Mouse (Mus musculus): ENCODE measurements at regions not wholly inside any gene's neighbourhood (a gene's known extent, or its start where the extent isn't known, plus 50 kb on each side); places are given as distances from the start of the nearest gene placed in this dataset.

DNA sequence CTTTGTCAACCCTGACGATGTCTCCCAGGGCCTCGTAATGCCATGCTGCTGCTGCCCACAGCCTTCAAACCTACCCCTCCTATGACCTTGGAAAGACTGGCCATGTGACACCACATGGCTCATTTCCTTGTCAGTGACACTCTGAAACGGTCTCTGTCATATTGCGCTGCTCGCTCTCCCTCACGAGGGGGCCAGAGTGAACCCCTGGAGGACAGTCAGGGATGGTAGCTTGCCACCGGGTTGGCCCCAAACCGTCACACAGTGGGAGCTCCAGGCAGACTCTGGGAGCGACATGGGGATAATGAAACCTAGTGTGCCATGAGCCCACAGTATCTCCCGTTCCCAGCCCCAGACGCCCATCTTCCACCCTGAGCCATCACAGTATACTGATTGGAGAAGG is 188.8 kb downstream of the Bmp7 start:
- no peak for ATAC-seq (replicated peaks)
- Histone ChIP-seq H3K4me2 (replicated peaks) (no peak overlapping the region), H3K4me3 (no peak overlapping the region), H3K27me3 (no peaks in the 10 kb centered on the region), H3K4me1 (peaks cover 21% of the 10 kb centered on the region), H3K36me3 (no peaks in the 10 kb centered on the region), H3K9me3 (no peaks in the 10 kb centered on the region), H3K27ac (replicated peaks) (no peak overlapping the region), H3K9ac (replicated peaks) (no peak overlapping the region)
- WGBS: 88% methylated on average over 11 of the region's 11 CpGs

DNA sequence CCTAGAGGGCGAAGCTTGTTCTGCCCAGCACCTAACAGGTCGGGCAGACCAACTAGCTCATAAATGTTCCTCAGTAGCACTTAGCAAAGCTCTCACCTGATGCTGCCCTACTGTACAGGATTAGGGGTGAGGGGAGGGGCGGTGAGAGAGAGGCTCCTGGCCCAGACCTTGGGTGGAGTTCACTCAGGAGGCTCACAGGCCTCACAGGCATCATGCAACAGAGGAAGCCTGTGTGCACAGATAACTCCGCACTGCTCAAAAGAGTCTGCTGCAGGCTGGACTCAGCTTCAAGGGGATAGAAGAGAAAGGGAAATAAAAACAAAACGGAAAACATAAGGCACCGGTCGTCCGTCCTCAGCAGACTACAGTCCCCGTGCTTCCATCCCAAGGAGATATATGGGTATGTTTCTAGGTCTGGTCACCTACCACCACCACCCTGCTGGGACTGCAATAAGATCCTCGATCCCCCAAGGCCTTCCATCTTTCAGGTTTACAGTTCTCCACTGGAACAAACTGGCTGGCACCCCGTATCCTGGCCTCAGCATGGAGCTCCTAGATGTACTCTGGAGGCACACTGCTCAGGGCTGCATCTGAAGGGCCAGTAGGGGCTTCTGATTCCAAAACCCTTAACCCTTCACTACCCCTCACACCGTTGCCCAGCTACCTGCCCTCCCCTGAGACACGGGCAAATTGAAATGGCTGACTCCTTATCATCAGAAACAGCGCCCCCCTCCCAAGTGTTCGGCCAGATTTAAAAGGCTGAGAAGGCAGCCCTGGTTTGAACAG is 184.2 kb downstream of the Bmp7 start:
- WGBS: 41% methylated on average over 15 of the region's 15 CpGs
- peak overlapping the region; percentile 77 for H3K27ac ChIP-seq (replicated peaks)
- no peak overlapping the region for H3K9ac ChIP-seq (replicated peaks)

GRCm38 (mm10) chr2:172756472-172756860 is 183.7 kb downstream of the Bmp7 start:
- peak; percentile 85 for ATAC-seq (replicated peaks)
- no peak overlapping the region for H3K9ac ChIP-seq (replicated peaks)
- 4% methylated on average over 8 of the region's 8 CpGs for WGBS

More for the DNA sequence above, 184.2 kb downstream of the Bmp7 start:
- Histone ChIP-seq H3K4me2 (replicated peaks) (peak overlapping the region; percentile 19), H3K4me3 (no peak overlapping the region), H3K27me3 (no peaks in the 10 kb centered on the region; the same call in 1 of the 2 replicates), H3K4me1 (peaks cover 36% of the 10 kb centered on the region), H3K9me3 (no peaks in the 10 kb centered on the region), H3K36me3 (no peaks in the 10 kb centered on the region)
- peak; percentile 53 for ATAC-seq (replicated peaks)

GRCm38 (mm10) chr2:172758497-172758896 is 181.6 kb downstream of the Bmp7 start:
- WGBS: 9% methylated on average over 9 of the region's 9 CpGs
- Histone ChIP-seq H3K36me3 (no peaks in the 10 kb centered on the region), H3K9me3 (no peaks in the 10 kb centered on the region), H3K4me1 (peaks cover 25% of the 10 kb centered on the region), H3K9ac (replicated peaks) (no peak overlapping the region), H3K27me3 (no peaks in the 10 kb centered on the region; the same call in 1 of the 2 replicates), H3K4me3 (no peak overlapping the region), H3K27ac (replicated peaks) (no peak overlapping the region), H3K4me2 (replicated peaks) (no peak overlapping the region)
- peak; percentile 72 for ATAC-seq (replicated peaks)

More at GRCm38 (mm10) chr2:172756472-172756860, 183.7 kb downstream of the Bmp7 start:
- H3K9me3 ChIP-seq: no peaks in the 10 kb centered on the region
- no peak overlapping the region for H3K4me3 ChIP-seq
- H3K4me1 ChIP-seq: peaks cover 36% of the 10 kb centered on the region
- H3K36me3 ChIP-seq: no peaks in the 10 kb centered on the region
- H3K27ac ChIP-seq (replicated peaks): peak overlapping the region; percentile 77
- peak overlapping the region; percentile 19 for H3K4me2 ChIP-seq (replicated peaks)
- no peaks in the 10 kb centered on the region; the same call in 1 of the 2 replicates for H3K27me3 ChIP-seq

DNA sequence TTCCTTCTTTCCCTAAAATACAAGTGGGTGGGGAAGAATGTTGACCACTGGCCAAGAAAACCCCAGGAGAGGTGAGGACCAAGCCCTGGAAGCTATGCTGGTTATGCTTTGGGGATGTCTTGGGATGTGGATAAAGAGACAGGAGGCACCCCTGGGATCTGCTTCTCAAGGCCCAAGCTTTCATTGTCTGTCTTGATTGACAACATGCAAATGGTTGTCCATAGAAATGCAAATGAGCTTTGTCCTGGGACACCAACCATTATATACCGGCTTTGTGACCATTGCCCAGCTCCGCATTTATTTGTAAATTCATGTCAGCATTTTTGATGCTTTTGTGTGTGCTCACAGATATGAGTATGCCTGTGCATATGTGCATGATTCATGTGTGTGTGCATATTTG is 174.9 kb downstream of the Bmp7 start:
- 9% methylated on average over 2 of the region's 2 CpGs for WGBS
- H3K27ac ChIP-seq (replicated peaks): peak overlapping the region; percentile 46; the same call in 1 of the 2 replicates
- no peak overlapping the region for H3K9ac ChIP-seq (replicated peaks)
- no peaks in the 10 kb centered on the region for H3K36me3 ChIP-seq
- H3K4me3 ChIP-seq: no peak overlapping the region
- peaks cover 22% of the 10 kb centered on the region for H3K4me1 ChIP-seq
- no peak overlapping the region for H3K4me2 ChIP-seq (replicated peaks)
- ATAC-seq (replicated peaks): no peak
- no peaks in the 10 kb centered on the region for H3K27me3 ChIP-seq
- no peaks in the 10 kb centered on the region for H3K9me3 ChIP-seq

GRCm38 (mm10) chr2:172766403-172766802 is 173.7 kb downstream of the Bmp7 start:
- ATAC-seq (replicated peaks): peak; percentile 65
- peak overlapping the region; percentile 61 for H3K27ac ChIP-seq (replicated peaks)
- H3K9me3 ChIP-seq: no peaks in the 10 kb centered on the region
- H3K27me3 ChIP-seq: no peaks in the 10 kb centered on the region
- H3K4me2 ChIP-seq (replicated peaks): no peak overlapping the region
- no peak overlapping the region for H3K4me3 ChIP-seq
- peaks cover 22% of the 10 kb centered on the region for H3K4me1 ChIP-seq
- no peak overlapping the region for H3K9ac ChIP-seq (replicated peaks)
- WGBS: 20% methylated on average over 7 of the region's 7 CpGs
- no peaks in the 10 kb centered on the region for H3K36me3 ChIP-seq

- Histone ChIP-seq H3K27me3 (no peaks in the 10 kb centered on the region), H3K27ac (replicated peaks) (no peak overlapping the region), H3K4me3 (no peak overlapping the region), H3K36me3 (no peaks in the 10 kb centered on the region), H3K9me3 (no peaks in the 10 kb centered on the region), H3K9ac (replicated peaks) (no peak overlapping the region), H3K4me2 (replicated peaks) (no peak overlapping the region), H3K4me1 (peaks cover 22% of the 10 kb centered on the region)
- 93% methylated on average over 8 of the region's 8 CpGs for WGBS
- no peak for ATAC-seq (replicated peaks)
Measured at GRCm38 (mm10) chr2:172768756-172769155, 171.4 kb downstream of the Bmp7 start.

DNA sequence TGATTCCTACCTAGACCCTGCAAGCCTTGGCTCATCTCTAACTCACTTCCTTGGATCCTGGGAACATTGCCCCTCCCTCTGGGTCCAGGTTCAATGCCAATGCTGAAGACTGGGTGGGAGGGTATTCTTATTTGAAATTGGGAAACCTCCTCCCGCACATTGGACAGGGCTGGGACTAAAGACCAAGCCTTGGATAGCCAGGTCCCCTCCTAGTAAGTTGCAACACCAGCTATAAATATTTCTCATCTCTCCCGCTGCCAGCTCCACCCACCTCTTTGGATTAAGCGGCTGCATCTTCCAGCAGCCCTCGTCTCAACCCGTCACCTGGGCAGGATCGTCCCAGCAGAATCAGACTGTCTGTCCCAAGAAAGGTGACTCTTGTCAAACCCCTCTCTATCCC is 170.1 kb downstream of the Bmp7 start:
- Histone ChIP-seq H3K27ac (replicated peaks) (no peak overlapping the region), H3K9me3 (no peaks in the 10 kb centered on the region), H3K9ac (replicated peaks) (no peak overlapping the region), H3K36me3 (no peaks in the 10 kb centered on the region), H3K4me3 (no peak overlapping the region), H3K4me2 (replicated peaks) (no peak overlapping the region), H3K4me1 (peaks cover 14% of the 10 kb centered on the region), H3K27me3 (no peaks in the 10 kb centered on the region)
- ATAC-seq (replicated peaks): no peak
- WGBS: 85% methylated on average over 6 of the region's 6 CpGs

DNA sequence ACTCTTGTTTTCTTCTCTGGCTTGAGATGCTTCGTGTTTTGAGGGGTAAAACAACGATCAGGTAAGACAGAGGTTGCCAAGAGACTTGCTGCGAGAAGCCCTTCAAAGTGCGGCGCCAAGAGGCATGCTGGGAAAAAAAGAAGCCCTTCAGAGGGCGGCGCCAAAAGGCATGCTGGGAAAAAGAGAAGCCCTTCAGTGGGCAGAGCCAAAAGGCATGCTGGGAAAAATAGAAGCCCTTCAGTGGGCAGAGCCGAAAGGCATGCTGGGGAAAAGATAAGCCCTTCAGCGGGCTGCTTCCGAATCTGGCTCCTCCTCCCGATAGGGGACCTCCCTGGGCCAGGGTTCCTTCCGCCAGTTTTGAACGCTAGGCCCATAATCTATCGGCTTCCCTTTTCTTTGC is 169.5 kb downstream of the Bmp7 start:
- Histone ChIP-seq H3K4me3 (no peak overlapping the region), H3K4me2 (replicated peaks) (no peak overlapping the region), H3K9ac (replicated peaks) (no peak overlapping the region), H3K36me3 (no peaks in the 10 kb centered on the region), H3K4me1 (peaks cover 9% of the 10 kb centered on the region), H3K9me3 (no peaks in the 10 kb centered on the region), H3K27me3 (no peaks in the 10 kb centered on the region), H3K27ac (replicated peaks) (no peak overlapping the region)
- ATAC-seq (replicated peaks): no peak
- WGBS: 90% methylated on average over 14 of the region's 14 CpGs

- 2% methylated on average over 2 of the region's 2 CpGs for WGBS
- Histone ChIP-seq H3K4me1 (no peaks in the 10 kb centered on the region), H3K4me2 (replicated peaks) (no peak overlapping the region), H3K27me3 (no peaks in the 10 kb centered on the region), H3K9me3 (no peaks in the 10 kb centered on the region), H3K36me3 (no peaks in the 10 kb centered on the region), H3K9ac (replicated peaks) (no peak overlapping the region), H3K4me3 (no peak overlapping the region), H3K27ac (replicated peaks) (no peak overlapping the region)
- ATAC-seq (replicated peaks): no peak
Measured at GRCm38 (mm10) chr2:172773176-172773575, 166.9 kb downstream of the Bmp7 start.

DNA sequence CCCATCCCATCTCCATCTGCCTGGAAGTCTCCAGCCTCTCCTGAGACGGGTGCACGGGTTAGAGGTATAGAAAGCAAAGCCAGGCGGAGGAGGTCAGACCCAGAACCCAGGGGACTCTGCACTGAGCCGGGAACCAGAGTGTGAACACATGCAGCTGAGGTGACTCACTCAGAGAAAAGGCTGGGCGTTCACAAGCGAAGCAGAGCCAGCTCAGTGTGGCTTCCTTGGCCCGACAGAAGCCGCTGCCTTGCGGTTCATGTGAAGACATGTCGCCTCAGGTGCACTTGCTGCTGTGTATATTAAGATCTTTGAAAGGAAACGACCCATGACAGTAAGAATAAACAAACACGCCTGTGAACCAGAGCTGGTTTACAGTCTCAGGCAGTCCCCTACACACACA is 163.6 kb downstream of the Bmp7 start:
- Histone ChIP-seq H3K27me3 (no peaks in the 10 kb centered on the region), H3K4me3 (no peak overlapping the region), H3K9ac (replicated peaks) (no peak overlapping the region), H3K4me1 (no peaks in the 10 kb centered on the region), H3K4me2 (replicated peaks) (no peak overlapping the region), H3K9me3 (no peaks in the 10 kb centered on the region), H3K27ac (replicated peaks) (no peak overlapping the region), H3K36me3 (no peaks in the 10 kb centered on the region)
- WGBS: 72% methylated on average over 12 of the region's 12 CpGs
- ATAC-seq (replicated peaks): no peak

DNA sequence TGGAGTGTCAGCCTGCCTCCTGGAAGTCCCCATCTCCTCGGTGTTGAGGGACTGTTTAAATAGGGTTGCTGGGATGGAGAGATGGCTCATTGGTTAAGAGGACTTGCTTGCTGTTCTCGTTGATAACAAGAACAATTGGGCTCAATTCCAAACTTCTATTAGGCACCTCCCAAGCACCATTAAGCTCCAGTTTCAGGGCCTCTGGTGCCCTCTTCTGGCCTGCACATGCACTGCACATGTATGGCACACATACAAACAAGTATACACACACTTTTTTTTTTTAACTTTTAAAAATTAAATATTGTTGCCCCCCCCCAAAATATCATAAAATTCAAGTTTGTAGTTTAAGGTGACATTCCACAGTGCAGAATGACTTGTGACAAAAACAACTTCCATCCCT is 162.3 kb downstream of the Bmp7 start:
- H3K36me3 ChIP-seq: no peaks in the 10 kb centered on the region
- no peak overlapping the region for H3K9ac ChIP-seq (replicated peaks)
- no peak overlapping the region for H3K4me3 ChIP-seq
- H3K4me2 ChIP-seq (replicated peaks): no peak overlapping the region
- 55% methylated on average over 2 of the region's 2 CpGs for WGBS
- H3K27ac ChIP-seq (replicated peaks): no peak overlapping the region
- H3K9me3 ChIP-seq: no peaks in the 10 kb centered on the region
- H3K4me1 ChIP-seq: no peaks in the 10 kb centered on the region
- H3K27me3 ChIP-seq: no peaks in the 10 kb centered on the region
- no peak for ATAC-seq (replicated peaks)

DNA sequence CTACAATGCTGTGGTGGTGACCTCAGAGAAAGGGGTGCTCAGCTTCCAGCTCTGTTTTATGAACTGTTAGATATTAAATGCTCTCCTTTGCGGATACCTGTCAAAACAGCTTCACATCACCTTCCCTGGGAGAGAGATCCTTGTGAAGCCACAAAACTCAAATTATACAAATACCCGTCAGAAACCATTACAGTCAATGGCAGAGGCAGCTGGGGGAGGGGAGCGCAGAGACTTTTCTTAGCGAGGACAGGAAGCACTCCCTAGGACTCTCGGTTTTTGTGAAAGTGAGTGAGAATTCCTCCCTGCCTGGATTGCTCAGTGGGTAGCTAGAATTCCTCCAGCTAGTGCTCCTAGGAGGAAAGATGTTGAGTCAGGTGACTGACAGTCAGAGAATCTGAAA is 161.0 kb downstream of the Bmp7 start:
- no peak for ATAC-seq (replicated peaks)
- WGBS: 24% methylated on average over 5 of the region's 5 CpGs
- no peak overlapping the region for H3K9ac ChIP-seq (replicated peaks)
- H3K27ac ChIP-seq (replicated peaks): no peak overlapping the region
- no peaks in the 10 kb centered on the region for H3K36me3 ChIP-seq
- H3K27me3 ChIP-seq: no peaks in the 10 kb centered on the region
- no peak overlapping the region for H3K4me3 ChIP-seq
- 0 out of 2 replicates have a peak, but pooled peaks cover 3% of the 10 kb centered on the region for H3K9me3 ChIP-seq
- no peaks in the 10 kb centered on the region for H3K4me1 ChIP-seq
- H3K4me2 ChIP-seq (replicated peaks): no peak overlapping the region
